Mouse (Mus musculus) stomach, postnatal 0 days (tissue): Measurements from ENCODE around the gene Sugp1. TPM values are rescaled to one million over a fixed set of nuclear protein-coding genes. Genes with fewer than 3 reads are reported as not detected.
"Not testable (repeated sequence)": the region's sequence is repeated elsewhere in the genome, so short reads cannot be mapped to it uniquely, and the experiment has no call there.

Experiments
- ATAC-seq: fragments of 200-750 bp; cut with Nextera tagmentation; 2 replicates; pipeline ENCODE4 v1.8.0; 2017; ENCODE audit not compliant: low FRiP score, low TSS enrichment
- DNase-seq: peaks from one replicate; pipeline ENCODE4 v3.0.0-alpha.2; 2016; ENCODE audit warnings: low spot score
- H3K27ac ChIP-seq: fragments of 300-500 bp; sonication (generic); replicated peaks from 2 replicates; pipeline ENCODE4 v1.5.1; 2014; ENCODE audit warnings: mild to moderate bottlenecking, control low read depth
- H3K27me3 ChIP-seq: fragments of 300-500 bp; sonication (generic); 2 replicates; pipeline ENCODE4 v1.6.1; 2014; ENCODE audit warnings: low read length; ENCODE audit not compliant: control insufficient read depth, insufficient read depth
- H3K36me3 ChIP-seq: fragments of 300-500 bp; sonication (generic); 2 replicates; pipeline ENCODE4 v1.6.1; 2014; ENCODE audit warnings: low read length, mixed read lengths; ENCODE audit not compliant: control insufficient read depth, insufficient read depth
- H3K4me1 ChIP-seq: fragments of 300-500 bp; sonication (generic); replicated peaks from 2 replicates; pipeline ENCODE4 v1.6.1; 2014; ENCODE audit warnings: antibody characterized with exemption; ENCODE audit not compliant: control insufficient read depth, insufficient read depth
- H3K4me2 ChIP-seq: fragments of 300-500 bp; sonication (generic); replicated peaks from 2 replicates; pipeline ENCODE4 v1.6.1; 2014; ENCODE audit warnings: low read depth, mild to moderate bottlenecking, control low read depth, moderate library complexity
- H3K4me3 ChIP-seq: fragments of 300-500 bp; sonication (generic); 2 replicates; pipeline ENCODE4 v1.5.1; 2014; ENCODE audit warnings: low read depth, low read length, control low read depth
- H3K9ac ChIP-seq: fragments of 300-500 bp; sonication (generic); 2 replicates; pipeline ENCODE4 v1.6.1; 2014; ENCODE audit warnings: mild to moderate bottlenecking, low read length, control low read depth, mixed read lengths
- H3K9me3 ChIP-seq: fragments of 300-500 bp; sonication (generic); 2 replicates; pipeline ENCODE4 v1.6.1; 2016; ENCODE audit warnings: low read length; ENCODE audit not compliant: control insufficient read depth
- CTCF ChIP-seq: IDR thresholded peaks from 2 replicates; pipeline ENCODE4 v1.5.1; 2016; ENCODE audit warnings: antibody characterized with exemption, low read depth, mild to moderate bottlenecking, moderate library complexity
- EP300 ChIP-seq: optimal IDR thresholded peaks from 2 replicates; pipeline ENCODE3; 2016; ENCODE audit warnings: antibody characterized with exemption
- WGBS: fragments of 180-500 bp; shearing (Covaris S2); extraction: QIAGEN DNeasy Blood & Tissue Kit; methylation state at CpG from one replicate; pipeline ENCODE4 v1.1.7; 2014; 5-methylcytosine and 5-hydroxymethylcytosine counted together
- polyA plus RNA-seq: library from polyadenylated mRNA; unstranded; fragments of >200 nt; fragmentation: Nextera tagmentation; extraction: Ambion mirVana; gene quantifications from 2 replicates; pipeline ENCODE4 v1.2.1, GENCODE M21; 2015

The Sugp1 gene
- polyA plus RNA-seq, 1 experiment from 2014 or later = 21.2 TPM

- Histone ChIP-seq H3K4me2 (no peak overlapping the region), H3K9ac (no peak overlapping the region), H3K4me1 (no peaks in the 10 kb centered on the region), H3K9me3 (no peaks in the 10 kb centered on the region), H3K36me3 (no peaks in the 10 kb centered on the region), H3K4me3 (no peak overlapping the region), H3K27ac (no peak overlapping the region), H3K27me3 (no peaks in the 10 kb centered on the region)
- WGBS = 94% methylated on average over 4 of the region's 4 CpGs
- no peak for TF ChIP-seq EP300
- no peak for TF ChIP-seq CTCF
- DNase-seq (no peak), ATAC-seq (no peak)
Observed at GRCm38 (mm10) chr8:69999236-69999635, 43.4 kb upstream of the Sugp1 start.

GRCm38 (mm10) chr8:70000226-70000625, 42.4 kb upstream of the Sugp1 start:
- Histone ChIP-seq H3K4me3 (no peak overlapping the region), H3K4me2 (no peak overlapping the region), H3K27me3 (no peaks in the 10 kb centered on the region), H3K27ac (no peak overlapping the region), H3K4me1 (no peaks in the 10 kb centered on the region), H3K36me3 (no peaks in the 10 kb centered on the region), H3K9ac (no peak overlapping the region), H3K9me3 (no peaks in the 10 kb centered on the region)
- DNase-seq (no peak), ATAC-seq (no peak)
- 58% methylated on average over 2 of the region's 2 CpGs for WGBS
- no peak for TF ChIP-seq CTCF
- no peak for TF ChIP-seq EP300

- Histone ChIP-seq H3K9ac (peak overlapping the region; percentile 61; the same call in 1 of the 2 replicates), H3K27me3 (no peaks in the 10 kb centered on the region), H3K27ac (peak overlapping the region; percentile 94), H3K4me2 (peak overlapping the region; percentile 63), H3K36me3 (no peaks in the 10 kb centered on the region), H3K4me1 (no peaks in the 10 kb centered on the region), H3K9me3 (no peaks in the 10 kb centered on the region), H3K4me3 (peak overlapping the region; percentile 33)
- DNase-seq (peak; percentile 89), ATAC-seq (peak; percentile 83)
- TF ChIP-seq EP300 = peak; percentile 75
- TF ChIP-seq CTCF = peak; percentile 78
- WGBS = 3% methylated on average over 16 of the region's 16 CpGs
Observed at GRCm38 (mm10) chr8:70001176-70001891, 41.3 kb upstream of the Sugp1 start.

GRCm38 (mm10) chr8:70001892-70002191, 40.8 kb upstream of the Sugp1 start:
- Histone ChIP-seq H3K4me3 (peak overlapping the region; percentile 33; the same call in 1 of the 2 replicates), H3K4me2 (peak overlapping the region; percentile 63), H3K27ac (peak overlapping the region; percentile 94)
- ATAC-seq, DNase-seq, H3K4me1 ChIP-seq, H3K9me3 ChIP-seq, H3K36me3 ChIP-seq, H3K9ac ChIP-seq, H3K27me3 ChIP-seq: not testable (repeated sequence)
- WGBS = 42% methylated on average over 7 of the region's 7 CpGs

GRCm38 (mm10) chr8:70003204-70003657, 39.4 kb upstream of the Sugp1 start:
- DNase-seq (no peak), ATAC-seq (no peak)
- Histone ChIP-seq H3K4me3 (no peak overlapping the region), H3K27me3 (no peaks in the 10 kb centered on the region), H3K9ac (no peak overlapping the region), H3K9me3 (no peaks in the 10 kb centered on the region), H3K4me2 (no peak overlapping the region), H3K27ac (no peak overlapping the region), H3K36me3 (no peaks in the 10 kb centered on the region), H3K4me1 (no peaks in the 10 kb centered on the region)
- 52% methylated on average over 4 of the region's 4 CpGs for WGBS
- TF ChIP-seq EP300 (no peak), CTCF (peak; percentile 50)

GRCm38 (mm10) chr8:70004345-70004744, 38.3 kb upstream of the Sugp1 start:
- no peak overlapping the region for H3K4me3 ChIP-seq
- no peak overlapping the region for H3K27ac ChIP-seq
- no peak overlapping the region for H3K9ac ChIP-seq
- TF ChIP-seq CTCF = no peak
- no peak for TF ChIP-seq EP300
- no peaks in the 10 kb centered on the region for H3K4me1 ChIP-seq
- ATAC-seq = no peak
- no peak overlapping the region for H3K4me2 ChIP-seq
- no peaks in the 10 kb centered on the region for H3K9me3 ChIP-seq
- H3K36me3 ChIP-seq = no peaks in the 10 kb centered on the region
- H3K27me3 ChIP-seq = no peaks in the 10 kb centered on the region
- DNase-seq = no peak
